Mouse (Mus musculus) spleen, adult 2 months (tissue): ENCODE data around the gene Ccdc8.
A peak's percentile ranks its signal among the peaks of the same experiment; 100 is the strongest.

ENCODE experiments used
- CTCF ChIP-seq: fragments of 200-500 bp; IDR thresholded peaks from 2 replicates; pipeline ENCODE4 v1.5.1; 2011; ENCODE audit warnings: mild to moderate bottlenecking, inconsistent platforms; ENCODE audit not compliant: insufficient read depth, insufficient read length, insufficient replicate concordance; ENCODE audit errors: extremely low read depth
- POLR2A ChIP-seq: fragments of 200-500 bp; IDR thresholded peaks from 2 replicates; pipeline ENCODE4 v1.6.1; 2011; ENCODE audit warnings: low read depth, low read length, inconsistent platforms

DNA sequence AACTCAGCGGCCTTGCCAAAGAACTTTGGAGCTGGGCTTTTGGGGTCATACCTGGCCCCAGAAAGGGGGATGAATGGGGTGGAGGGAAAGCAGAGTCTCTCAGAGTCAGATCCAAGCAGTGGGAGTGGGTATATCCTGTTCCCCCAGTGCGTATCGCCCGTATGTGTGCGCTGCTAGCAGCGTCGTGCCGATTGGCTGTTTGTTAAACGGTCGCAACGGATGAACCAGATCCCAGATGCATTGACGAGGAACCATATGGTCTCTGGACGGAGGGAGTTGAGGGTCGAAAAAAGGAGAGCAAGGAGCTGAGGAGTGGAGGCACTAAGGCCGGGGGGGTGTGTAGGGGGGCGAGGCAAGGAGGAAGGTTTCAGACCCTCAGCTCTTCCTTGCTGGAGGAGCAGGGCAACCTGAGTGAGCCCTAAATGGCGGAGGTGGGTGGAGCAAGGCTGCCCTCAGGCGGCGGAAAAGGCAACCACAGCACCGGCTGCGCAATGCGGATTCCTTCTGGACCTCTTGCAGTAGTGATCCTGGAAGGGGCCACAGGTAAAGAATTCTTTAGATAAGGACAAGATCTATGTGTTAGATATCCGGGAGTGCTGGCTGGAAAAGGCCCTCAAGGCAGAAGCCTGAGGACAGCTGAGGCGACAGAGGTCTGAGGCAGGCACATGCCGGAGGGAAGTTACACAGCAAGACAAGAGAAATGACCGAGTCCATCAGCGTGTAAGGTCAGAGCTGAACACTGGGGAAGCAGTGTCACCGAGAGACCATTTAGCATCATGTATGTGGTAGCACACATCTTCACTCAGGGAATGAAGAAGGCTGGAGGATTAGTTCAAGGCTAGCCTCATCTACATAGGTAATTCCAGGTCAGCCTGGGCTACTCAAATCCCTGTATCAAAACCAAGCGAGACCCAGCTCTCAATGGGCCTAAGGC is 42.3 kb upstream of the Ccdc8 start:
- TF ChIP-seq CTCF, result peak; percentile 93
- no peak for TF ChIP-seq POLR2A
